Mouse (Mus musculus): ENCODE data around the gene Ccdc184. TPM values are rescaled to one million over a fixed set of nuclear protein-coding genes. Genes with fewer than 3 reads are reported as not detected.
A peak's percentile ranks its signal among the peaks of the same experiment; 100 is the strongest.

The Ccdc184 gene
- polyA plus RNA-seq, 1 experiment: 1.2 TPM

DNA sequence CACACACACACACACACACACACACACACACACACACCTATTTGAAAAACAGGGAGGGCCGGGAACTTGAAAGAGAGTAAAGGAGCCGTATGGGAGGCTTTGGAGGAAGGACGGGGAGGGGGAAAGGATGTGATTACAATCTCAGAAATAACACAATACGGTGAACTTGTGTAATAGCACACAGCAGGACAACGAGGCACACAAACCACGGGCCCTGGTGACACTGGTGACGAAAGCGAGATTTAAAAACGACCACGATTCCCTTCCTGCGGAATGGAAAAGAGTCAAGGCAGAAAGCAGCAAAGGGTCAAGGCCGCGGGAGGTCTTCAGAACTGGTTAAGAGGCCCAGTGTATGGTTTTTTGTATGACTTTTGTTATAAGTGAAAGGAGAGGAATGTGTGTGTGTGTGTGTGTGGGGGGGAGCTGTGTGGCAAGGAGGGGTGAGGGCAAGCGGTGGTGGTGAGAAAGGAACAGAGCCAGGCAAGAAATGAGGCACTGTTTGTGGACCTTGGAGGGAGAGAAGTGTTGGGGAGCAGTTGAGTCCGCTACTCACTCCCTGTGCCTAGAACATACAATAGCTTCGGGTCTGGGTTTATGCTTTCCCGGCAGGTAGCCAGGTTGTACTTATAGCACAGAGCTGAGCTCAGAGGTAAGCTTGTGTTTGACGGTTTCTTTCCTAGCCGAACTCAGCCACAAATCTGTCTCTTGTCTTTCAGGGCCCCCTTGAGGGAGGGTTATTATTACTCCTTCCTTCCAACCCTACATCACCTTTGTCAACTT lies 5.7 kb upstream of the Ccdc184 start:
- WGBS: 48% methylated on average over 19 of the region's 19 CpGs
- Histone ChIP-seq H3K27ac (ENCODE audit: control insufficient read depth, insufficient read depth, low read depth, low read length, poor library complexity) (no peak overlapping the region), H3K4me1 (ENCODE audit: control insufficient read depth, insufficient read depth, low read length) (peaks cover 2% of the 10 kb centered on the region; the same call in 1 of the 2 replicates), H3K4me3 (replicated peaks; ENCODE audit: control insufficient read depth, low read depth, low read length) (peak overlapping the region; percentile 4)
- no peak for TF ChIP-seq CTCF (IDR thresholded peaks at IDR 0.05; ENCODE audit: control insufficient read depth, insufficient read depth, low read length)
- TF ChIP-seq POLR2A (IDR thresholded peaks at IDR 0.05; ENCODE audit: borderline replicate concordance, control insufficient read depth, low read depth, low read length): no peak

DNA sequence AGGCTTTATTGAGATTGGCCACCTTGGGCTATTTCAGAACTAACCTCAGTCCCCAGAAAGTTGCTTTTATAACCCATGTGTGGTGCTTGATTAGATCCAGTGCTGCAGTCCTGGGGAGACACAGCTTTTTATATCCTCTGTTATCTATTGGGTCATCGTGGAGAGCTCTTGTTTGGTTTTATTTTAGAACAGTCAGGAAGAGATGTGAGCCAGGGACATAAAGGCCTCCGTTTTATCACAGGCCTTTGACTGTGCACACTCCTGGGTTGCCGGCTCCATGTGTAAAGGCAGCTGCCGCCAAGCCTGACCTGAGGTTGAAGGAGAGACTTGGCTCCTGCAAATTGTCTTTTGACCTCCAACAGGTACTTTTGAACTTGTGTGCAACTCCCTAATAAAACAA lies 4.4 kb upstream of the Ccdc184 start:
- 71% methylated on average over 4 of the region's 4 CpGs for WGBS
- Histone ChIP-seq H3K4me1 (ENCODE audit: control insufficient read depth, insufficient read depth, low read length) (peaks cover 2% of the 10 kb centered on the region; the same call in 1 of the 2 replicates), H3K4me3 (replicated peaks; ENCODE audit: control insufficient read depth, low read depth, low read length) (no peak overlapping the region), H3K27ac (ENCODE audit: control insufficient read depth, insufficient read depth, low read depth, low read length, poor library complexity) (no peak overlapping the region)
- TF ChIP-seq CTCF (IDR thresholded peaks at IDR 0.05; ENCODE audit: control insufficient read depth, insufficient read depth, low read length) (no peak), POLR2A (IDR thresholded peaks at IDR 0.05; ENCODE audit: borderline replicate concordance, control insufficient read depth, low read depth, low read length) (no peak)

DNA sequence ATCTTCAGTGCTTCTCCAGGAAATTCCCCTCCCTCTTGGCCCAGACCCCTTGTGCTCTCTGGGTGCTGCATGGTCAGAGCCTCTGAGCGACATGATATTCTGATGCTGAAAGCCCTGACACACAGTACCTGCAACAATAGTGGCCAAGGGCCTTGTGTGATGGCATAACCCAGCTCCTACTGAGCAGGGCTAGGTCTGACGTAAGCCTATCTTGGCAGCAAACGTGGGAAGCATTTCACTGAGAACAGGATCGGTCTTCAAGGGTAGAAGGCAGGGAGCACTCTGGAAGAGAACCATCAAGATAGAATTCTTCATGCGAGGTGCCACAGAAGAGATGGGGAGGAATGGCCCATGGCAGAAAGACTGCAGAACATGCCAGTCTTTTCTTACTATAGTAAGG lies 1.4 kb upstream of the Ccdc184 start, which contains the start of gene Asb8:
Gene Asb8 (minus strand): TSS at position 101 of the 400 bp plus-strand sequence.
- peaks cover 2% of the 10 kb centered on the region; the same call in 1 of the 2 replicates for H3K4me1 ChIP-seq (ENCODE audit: control insufficient read depth, insufficient read depth, low read length)
- no peak within 1 kb of the TSS for H3K4me3 ChIP-seq (replicated peaks; ENCODE audit: control insufficient read depth, low read depth, low read length)
- no peak within 1 kb of the TSS for H3K27ac ChIP-seq (ENCODE audit: control insufficient read depth, insufficient read depth, low read depth, low read length, poor library complexity)
- no peak for TF ChIP-seq POLR2A (IDR thresholded peaks at IDR 0.05; ENCODE audit: borderline replicate concordance, control insufficient read depth, low read depth, low read length)
- TF ChIP-seq CTCF (IDR thresholded peaks at IDR 0.05; ENCODE audit: control insufficient read depth, insufficient read depth, low read length): no peak
- 75% methylated on average over 5 of the region's 5 CpGs for WGBS

DNA sequence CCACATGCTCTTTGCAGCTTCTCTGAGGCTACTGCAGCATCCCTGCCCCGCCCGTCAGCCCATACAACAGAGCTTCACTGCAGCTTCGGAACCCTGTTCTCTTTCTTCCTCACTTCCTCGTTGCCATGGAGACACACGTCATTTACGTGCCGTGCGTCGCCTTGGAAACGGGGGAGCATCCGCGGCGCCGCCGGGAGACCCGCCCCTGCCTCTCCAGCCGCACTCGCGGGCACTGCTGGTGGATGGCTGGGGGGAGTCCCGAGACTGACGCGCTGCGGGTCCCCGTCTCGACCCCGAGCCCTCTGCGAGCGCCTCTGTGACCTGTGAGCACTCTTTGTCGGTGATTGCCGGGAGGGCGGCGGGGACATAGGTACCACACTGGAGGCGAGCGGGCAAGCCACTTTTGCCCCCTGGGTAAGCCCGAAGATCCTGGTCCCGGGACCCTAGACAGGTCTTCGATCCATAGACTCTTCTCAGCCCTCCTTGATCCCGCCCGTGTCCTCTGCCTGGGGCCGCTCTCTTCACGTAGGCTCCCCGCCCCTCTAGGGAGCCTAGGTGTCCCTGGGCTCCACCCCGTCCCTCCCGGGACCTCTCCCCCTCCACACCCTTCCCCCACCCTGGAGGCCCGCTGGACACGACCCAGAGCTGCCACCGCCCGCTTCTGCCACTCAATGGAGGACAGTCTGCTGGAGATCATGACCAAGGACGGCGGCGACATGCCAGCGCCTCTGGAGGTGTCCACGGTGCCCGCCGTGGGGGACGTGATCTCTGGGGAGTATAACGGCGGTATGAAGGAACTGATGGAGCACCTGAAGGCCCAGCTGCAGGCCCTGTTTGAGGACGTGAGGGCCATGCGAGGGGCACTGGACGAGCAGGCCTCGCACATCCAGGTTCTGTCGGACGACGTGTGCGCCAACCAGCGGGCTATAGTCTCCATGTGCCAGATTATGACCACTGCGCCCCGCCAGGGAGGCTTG lies 975 bp downstream of the Ccdc184 start:
- WGBS: 4% methylated on average over 69 of the region's 69 CpGs
- H3K4me3 ChIP-seq (replicated peaks; ENCODE audit: control insufficient read depth, low read depth, low read length): no peak overlapping the region
- no peak for TF ChIP-seq CTCF (IDR thresholded peaks at IDR 0.05; ENCODE audit: control insufficient read depth, insufficient read depth, low read length)
- no peak for TF ChIP-seq POLR2A (IDR thresholded peaks at IDR 0.05; ENCODE audit: borderline replicate concordance, control insufficient read depth, low read depth, low read length)

DNA sequence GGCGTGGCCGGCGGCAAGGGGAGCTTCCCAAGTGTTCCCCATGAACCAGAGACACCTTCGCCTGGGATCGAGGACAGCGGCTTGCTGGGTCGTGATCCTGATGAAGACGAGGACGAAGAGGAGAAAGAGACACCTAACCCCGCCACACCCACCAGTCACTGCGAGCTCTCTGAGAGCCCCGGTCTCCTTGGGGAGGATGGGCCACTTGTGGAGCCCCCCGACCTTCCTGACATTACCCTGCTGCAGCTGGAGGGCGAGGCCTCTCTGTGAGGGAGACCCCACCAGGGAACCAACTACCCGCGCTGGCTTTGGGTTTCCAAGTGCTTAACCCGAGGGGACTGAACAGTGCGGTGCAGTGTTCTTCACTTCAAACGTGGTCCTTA lies 1.7 kb downstream of the Ccdc184 start:
- 9% methylated on average over 19 of the region's 19 CpGs for WGBS
- H3K27ac ChIP-seq (ENCODE audit: control insufficient read depth, insufficient read depth, low read depth, low read length, poor library complexity): no peak overlapping the region
- H3K4me3 ChIP-seq (replicated peaks; ENCODE audit: control insufficient read depth, low read depth, low read length): no peak overlapping the region
- H3K4me1 ChIP-seq (ENCODE audit: control insufficient read depth, insufficient read depth, low read length): no peaks in the 10 kb centered on the region
- TF ChIP-seq CTCF (IDR thresholded peaks at IDR 0.05; ENCODE audit: control insufficient read depth, insufficient read depth, low read length) (no peak), POLR2A (IDR thresholded peaks at IDR 0.05; ENCODE audit: borderline replicate concordance, control insufficient read depth, low read depth, low read length) (no peak)

More for the DNA sequence above, 975 bp downstream of the Ccdc184 start:
- Histone ChIP-seq H3K27ac (ENCODE audit: control insufficient read depth, insufficient read depth, low read depth, low read length, poor library complexity) (no peak overlapping the region), H3K4me1 (ENCODE audit: control insufficient read depth, insufficient read depth, low read length) (no peaks in the 10 kb centered on the region)

DNA sequence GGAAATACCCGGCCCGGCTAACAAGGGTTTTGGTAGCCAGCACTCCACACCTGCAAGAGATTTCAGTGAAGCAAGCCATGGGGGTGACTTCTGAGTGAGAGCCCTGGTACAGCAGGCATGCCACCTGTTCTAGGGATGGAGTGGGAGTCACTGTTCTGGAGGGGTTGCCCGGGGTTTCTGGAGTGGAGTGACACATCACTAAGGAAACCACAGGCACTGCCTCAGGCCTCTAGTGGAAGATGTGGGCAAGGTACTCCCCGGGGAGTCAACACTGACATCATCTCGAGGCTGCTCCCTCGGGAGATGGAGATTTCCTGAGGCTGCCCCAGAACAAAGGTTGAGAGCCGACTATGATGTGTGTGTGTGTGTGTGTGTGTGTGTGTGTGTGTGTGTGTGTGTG lies 3.4 kb downstream of the Ccdc184 start:
- 20% methylated on average over 7 of the region's 7 CpGs for WGBS
- TF ChIP-seq CTCF (IDR thresholded peaks at IDR 0.05; ENCODE audit: control insufficient read depth, insufficient read depth, low read length) (no peak), POLR2A (IDR thresholded peaks at IDR 0.05; ENCODE audit: borderline replicate concordance, control insufficient read depth, low read depth, low read length) (no peak)
- Histone ChIP-seq H3K4me1 (ENCODE audit: control insufficient read depth, insufficient read depth, low read length) (no peaks in the 10 kb centered on the region), H3K27ac (ENCODE audit: control insufficient read depth, insufficient read depth, low read depth, low read length, poor library complexity) (no peak overlapping the region), H3K4me3 (replicated peaks; ENCODE audit: control insufficient read depth, low read depth, low read length) (no peak overlapping the region)

DNA sequence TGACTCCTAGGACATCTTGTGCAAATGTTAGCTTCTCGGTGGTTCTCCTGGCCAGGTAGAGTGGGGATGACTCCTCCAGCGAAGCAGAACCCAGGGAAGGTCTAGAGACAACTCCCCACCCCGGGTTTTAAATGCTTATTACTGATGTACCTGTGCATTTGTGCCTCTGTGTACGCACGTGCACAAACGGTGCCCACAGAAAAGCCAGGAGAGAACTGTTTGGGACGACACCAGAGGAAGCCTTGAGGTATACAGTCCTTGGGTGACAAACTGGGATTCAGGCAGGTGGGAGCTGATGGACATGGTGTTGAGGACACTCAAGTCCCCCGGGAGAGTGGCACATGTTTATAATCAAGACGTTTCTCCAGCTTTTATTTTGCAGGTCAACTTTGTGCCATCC lies 4.0 kb downstream of the Ccdc184 start:
- Histone ChIP-seq H3K4me3 (replicated peaks; ENCODE audit: control insufficient read depth, low read depth, low read length) (no peak overlapping the region), H3K27ac (ENCODE audit: control insufficient read depth, insufficient read depth, low read depth, low read length, poor library complexity) (no peak overlapping the region), H3K4me1 (ENCODE audit: control insufficient read depth, insufficient read depth, low read length) (no peaks in the 10 kb centered on the region)
- 63% methylated on average over 9 of the region's 9 CpGs for WGBS
- no peak for TF ChIP-seq POLR2A (IDR thresholded peaks at IDR 0.05; ENCODE audit: borderline replicate concordance, control insufficient read depth, low read depth, low read length)
- no peak for TF ChIP-seq CTCF (IDR thresholded peaks at IDR 0.05; ENCODE audit: control insufficient read depth, insufficient read depth, low read length)

DNA sequence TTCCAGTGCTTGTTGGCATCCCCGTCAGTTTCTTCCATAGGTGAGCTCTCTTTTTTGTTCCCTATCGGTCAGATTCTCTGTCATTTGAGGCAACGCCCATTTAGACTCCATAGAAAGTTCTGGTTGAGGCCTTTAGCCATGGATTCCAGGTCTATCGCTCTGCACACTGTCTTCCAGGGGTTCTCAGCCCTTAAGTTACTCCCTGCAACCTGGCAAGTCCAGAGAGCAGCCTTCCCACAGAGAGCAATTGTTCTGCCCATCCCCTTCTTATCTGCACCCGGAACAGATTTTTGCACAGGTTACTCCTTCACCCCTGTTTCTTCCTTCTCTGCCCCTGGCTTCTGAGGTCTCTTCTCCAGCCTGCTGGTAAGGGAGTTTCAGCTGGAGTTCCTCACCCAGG lies 5.2 kb downstream of the Ccdc184 start:
- no peak for TF ChIP-seq CTCF (IDR thresholded peaks at IDR 0.05; ENCODE audit: control insufficient read depth, insufficient read depth, low read length)
- TF ChIP-seq POLR2A (IDR thresholded peaks at IDR 0.05; ENCODE audit: borderline replicate concordance, control insufficient read depth, low read depth, low read length): no peak

More for the DNA sequence above, 5.2 kb downstream of the Ccdc184 start:
- Histone ChIP-seq H3K4me3 (replicated peaks; ENCODE audit: control insufficient read depth, low read depth, low read length) (no peak overlapping the region), H3K4me1 (ENCODE audit: control insufficient read depth, insufficient read depth, low read length) (no peaks in the 10 kb centered on the region), H3K27ac (ENCODE audit: control insufficient read depth, insufficient read depth, low read depth, low read length, poor library complexity) (no peak overlapping the region)
- 66% methylated on average over 5 of the region's 5 CpGs for WGBS
